Mouse (Mus musculus): ENCODE data around the gene Acot11.
"Not testable (repeated sequence)": the region's sequence is repeated elsewhere in the genome, so short reads cannot be mapped to it uniquely, and the experiment has no call there.

The Acot11 gene

DNA sequence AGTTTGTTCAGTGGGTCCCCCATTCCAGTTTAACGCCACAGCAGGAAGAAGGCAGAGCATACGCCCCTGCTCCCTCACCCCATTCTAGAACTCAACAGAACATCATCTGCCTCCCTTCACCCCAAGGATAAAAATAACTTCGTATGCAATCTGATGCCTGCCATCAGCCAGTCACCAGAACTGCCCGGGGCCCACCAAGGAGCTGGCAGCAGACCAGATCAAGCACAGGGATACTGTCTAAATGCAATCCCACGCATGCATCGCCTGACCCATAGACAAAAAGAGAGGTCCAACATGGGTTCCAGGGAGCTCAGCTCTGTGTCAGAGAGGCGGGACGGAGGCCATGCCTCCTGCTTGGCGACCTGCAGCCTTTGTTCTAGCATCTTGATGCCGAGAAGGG is 21.7 kb downstream of the Acot11 start:
- in situ Hi-C loops (cut with MseI, MboI) = no loop called here

- in situ Hi-C loops (cut with MseI, MboI) = no loop called here
Observed at GRCm38 (mm10) chr4:106780045-106780444, 24.8 kb downstream of the Acot11 start.

DNA sequence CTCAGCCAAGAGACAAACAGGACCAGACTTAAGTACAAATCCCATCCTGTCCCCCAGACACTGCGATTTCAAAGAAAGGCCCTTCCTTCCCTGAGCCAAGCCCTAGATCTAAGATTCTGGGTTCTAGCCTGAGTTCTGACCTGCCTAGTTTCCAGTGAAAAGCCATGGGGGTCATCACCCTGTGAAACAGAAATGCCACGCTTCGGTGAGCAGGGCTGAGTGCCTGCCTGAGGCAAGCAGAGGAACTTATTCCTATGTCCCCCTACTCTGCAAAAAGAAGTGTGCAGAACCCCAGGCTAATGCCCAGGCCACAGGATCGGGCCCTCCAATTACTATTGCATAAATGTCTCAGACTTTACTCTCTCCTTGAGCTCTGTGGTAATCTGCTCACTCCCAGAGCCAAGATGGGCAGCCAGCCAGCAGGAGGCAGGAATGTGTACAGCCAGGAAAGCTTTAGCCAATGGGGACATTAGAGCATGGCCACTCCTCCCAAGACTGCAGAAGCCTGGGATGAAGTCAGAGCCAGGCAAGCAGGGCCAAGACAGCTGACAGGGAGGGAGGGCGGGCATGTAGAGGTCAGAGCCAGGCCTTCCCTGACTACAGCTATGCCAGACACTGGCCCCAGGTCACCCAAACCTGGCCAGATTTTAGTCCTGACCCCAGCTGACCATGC is 26.5 kb downstream of the Acot11 start:
- in situ Hi-C loops (cut with MseI, MboI) = no loop called here

DNA sequence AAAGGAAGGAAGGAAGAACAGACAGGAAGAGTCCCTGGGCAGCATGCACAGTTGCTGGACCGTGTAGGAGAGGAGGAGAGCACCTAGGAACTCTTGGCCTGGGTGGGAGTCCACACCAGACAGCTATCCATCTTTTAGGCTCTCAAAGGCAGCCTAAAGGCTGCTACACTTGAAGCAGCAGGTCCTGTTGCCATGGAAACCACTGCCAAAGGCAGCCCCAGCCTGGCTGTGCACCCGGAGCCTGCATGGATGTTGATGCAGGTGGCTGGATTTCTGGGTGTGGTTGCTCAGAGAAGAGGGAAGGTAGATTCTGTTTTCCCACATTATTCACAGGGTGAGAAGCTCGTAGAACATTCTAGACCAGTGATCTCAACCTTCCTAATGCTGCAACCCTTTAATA is 27.8 kb downstream of the Acot11 start:
- in situ Hi-C loops (cut with MseI, MboI) = no loop called here

DNA sequence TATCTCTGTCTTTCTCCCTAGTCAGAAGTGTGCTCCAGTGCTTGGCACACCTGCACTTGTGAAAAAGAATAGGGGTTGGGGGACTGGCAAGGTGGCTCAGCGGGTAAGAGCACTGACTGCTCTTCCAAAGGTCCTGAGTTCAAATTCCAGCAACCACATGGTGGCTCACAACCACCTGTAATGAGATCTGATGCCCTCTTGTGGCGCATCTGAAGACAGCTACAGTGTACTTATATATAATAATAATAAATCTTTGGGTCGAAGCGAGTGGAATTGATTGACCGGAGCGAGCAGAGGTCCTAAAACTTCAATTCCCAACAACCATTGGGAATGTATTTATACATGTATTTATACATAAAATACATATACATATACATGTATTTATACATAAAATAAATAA is 29.0 kb downstream of the Acot11 start:
- in situ Hi-C loops (cut with MseI, MboI) = not testable (repeated sequence)

- in situ Hi-C loops (cut with MseI, MboI) = no loop called here
Observed at GRCm38 (mm10) chr4:106772558-106772957, 32.2 kb downstream of the Acot11 start.

DNA sequence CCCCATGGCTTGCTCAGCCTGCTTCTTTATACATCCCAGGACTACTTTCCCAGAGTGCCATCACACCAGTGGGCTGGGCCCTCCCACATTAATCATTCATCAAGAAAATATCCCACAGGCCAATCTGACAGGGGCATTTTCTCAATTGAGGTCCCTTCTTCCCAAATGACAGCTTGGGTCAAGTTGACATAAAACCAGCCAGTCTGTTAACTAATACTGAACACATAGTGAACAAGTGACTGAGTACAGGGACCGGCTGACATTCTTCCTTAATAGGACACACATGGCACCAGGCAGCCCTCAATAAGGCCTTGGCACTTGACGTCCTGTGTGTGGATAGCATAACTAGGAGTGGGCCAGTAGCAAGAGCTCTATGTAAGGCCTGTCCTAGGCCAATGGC is 35.5 kb downstream of the Acot11 start:
- in situ Hi-C loops (cut with MseI, MboI) = no loop called here

DNA sequence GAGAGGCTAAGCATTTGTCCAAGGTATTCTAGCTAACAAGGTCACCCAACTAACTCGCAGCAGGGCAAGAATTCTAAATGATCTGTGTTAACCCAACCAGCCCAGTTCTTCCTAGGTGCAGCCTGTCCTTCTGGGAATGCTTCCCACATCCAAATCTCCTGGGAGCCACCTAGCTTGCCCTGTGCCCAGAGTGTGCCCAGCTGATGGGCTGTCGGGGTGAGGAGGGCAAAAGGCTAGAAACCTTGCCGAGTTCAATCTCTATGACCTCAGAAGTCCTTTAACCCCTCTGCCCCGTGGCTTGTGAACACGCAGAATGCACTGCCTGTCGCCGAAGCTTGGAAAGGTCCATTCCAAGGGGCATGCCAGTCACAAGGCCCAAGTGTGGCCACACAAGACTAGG is 40.6 kb downstream of the Acot11 start:
- in situ Hi-C loops (cut with MseI, MboI) = no loop called here

GRCm38 (mm10) chr4:106751726-106752125 is 53.1 kb downstream of the Acot11 start:
- in situ Hi-C loops (cut with MseI, MboI) = no loop called here

DNA sequence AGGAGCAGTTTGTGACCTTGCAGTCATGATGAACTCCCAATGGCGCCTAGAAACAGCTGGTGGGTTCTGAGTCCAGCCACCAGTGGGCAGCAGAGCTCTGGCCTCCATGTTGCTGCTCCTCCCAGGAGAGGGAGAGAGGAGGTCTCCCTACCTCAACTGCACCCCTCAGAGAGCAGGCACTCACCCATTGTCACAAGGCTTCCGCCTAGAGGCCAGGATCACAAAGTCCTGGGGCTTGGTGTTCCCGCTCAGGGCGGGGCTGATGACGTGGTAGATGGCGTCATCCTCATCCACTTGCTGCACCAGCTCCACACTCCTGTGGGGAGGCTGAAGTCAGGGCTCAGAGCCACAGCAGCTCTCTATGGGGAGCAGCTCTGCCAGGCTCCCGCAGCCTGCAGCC is 55.1 kb downstream of the Acot11 start:
- in situ Hi-C loops (cut with MseI, MboI) = no loop called here

DNA sequence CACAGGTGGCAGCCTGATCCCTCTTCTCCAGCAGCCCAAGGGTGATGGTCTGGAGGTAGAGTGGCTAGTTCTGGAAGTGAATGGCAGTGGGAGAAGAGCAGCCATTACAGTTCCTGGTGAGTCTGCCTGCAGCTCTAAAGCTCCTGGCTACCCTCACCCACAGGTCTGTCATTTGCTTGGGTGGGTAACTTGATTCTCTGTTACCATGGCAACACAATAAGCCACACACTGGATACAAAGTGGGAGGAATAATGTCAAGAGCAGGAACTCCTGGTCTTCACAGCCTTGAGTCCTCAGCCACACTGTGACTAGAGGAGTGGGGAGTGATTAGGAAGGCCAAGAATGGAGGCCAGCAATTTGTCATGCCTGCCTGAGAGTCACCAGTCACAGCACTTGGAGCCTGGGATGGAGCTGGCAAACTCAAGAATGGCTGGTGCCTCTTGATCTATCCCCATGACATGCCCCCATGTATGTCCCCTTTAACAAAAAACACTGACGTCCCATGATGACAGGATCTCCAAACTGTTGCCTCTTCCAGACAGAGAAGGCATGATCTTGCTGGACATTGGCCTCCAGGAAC is 57.7 kb downstream of the Acot11 start:
- in situ Hi-C loops (cut with MseI, MboI) = no loop called here

DNA sequence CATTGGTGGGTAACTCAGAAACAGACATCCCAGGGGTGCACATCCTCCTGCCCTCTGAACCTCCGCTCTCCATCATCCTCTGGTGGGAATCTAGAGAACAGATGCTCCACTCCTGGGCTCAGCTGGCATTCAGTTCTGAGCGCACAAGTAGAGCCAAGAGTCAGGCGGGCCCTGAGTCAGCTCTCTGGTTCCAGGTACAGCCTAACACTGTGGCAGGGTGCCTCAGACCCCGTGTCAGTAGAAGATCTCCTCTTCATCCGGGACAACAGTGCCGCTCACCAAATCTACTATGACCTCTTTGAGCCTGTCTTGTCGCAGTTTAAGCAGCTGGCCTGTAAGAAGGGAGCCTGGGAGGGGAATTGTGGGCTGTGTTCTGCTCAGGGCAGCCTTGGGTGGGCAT is 58.9 kb downstream of the Acot11 start:
- in situ Hi-C loops (cut with MseI, MboI) = no loop called here

- in situ Hi-C loops (cut with MseI, MboI) = no loop called here
Observed at GRCm38 (mm10) chr4:106737904-106738303, 66.9 kb downstream of the Acot11 start.

GRCm38 (mm10) chr4:106736884-106737283 is 67.9 kb downstream of the Acot11 start:
- in situ Hi-C loops (cut with MseI, MboI) = not testable (repeated sequence)

DNA sequence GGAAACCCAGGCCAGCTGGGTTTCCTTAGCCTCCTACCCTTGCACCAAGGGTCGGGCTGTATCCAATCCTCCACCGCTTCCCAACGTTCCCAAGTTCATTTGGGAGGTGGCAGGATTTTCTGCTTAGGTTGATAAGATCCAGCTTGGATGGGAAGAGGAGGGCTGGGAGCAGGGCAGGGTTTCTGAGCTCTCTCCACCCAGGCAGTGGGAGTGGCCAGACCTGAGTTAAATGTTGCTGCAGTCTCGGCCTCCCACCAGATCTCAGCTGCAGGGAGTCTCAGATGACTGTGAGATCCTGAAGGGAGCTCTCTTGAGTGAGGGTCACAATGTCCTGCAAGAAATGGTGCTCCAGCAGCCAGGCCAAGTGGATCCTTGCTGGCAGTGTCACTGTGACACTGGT is 71.2 kb downstream of the Acot11 start, which contains the start of gene Fam151a:
Fam151a (plus strand) TSS at position 254 of the 400 bp plus-strand sequence.
- in situ Hi-C loops (cut with MseI, MboI) = no loop called here

DNA sequence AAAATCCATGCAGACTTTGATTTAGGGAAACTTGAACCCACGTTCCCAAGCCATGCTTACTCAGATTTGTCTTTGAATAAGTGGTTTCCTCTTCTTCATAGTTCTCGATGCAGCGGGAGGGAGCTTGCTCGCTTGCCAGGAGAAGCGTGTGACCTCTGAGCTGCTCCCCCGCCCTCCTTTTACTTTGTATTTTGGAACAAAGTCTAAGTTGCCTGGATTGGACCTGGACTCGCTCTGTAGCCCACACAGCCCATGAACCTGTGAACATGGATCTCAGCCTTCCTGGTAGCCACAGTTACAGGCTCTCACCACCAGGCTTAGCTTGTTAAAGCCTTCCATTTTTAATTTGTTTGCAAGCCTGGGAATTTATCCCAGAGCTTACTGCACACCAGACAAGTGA is 74.0 kb downstream of the Acot11 start, which contains the start of gene Mroh7:
Mroh7 (minus strand) TSS at position 112 of the 400 bp plus-strand sequence.
- in situ Hi-C loops (cut with MseI, MboI) = no loop called here

- in situ Hi-C loops (cut with MseI, MboI) = no loop called here
Observed at GRCm38 (mm10) chr4:106720631-106721030, 84.2 kb downstream of the Acot11 start.

GRCm38 (mm10) chr4:106713622-106714021 is 91.2 kb downstream of the Acot11 start:
- in situ Hi-C loops (cut with MseI, MboI) = no loop called here

DNA sequence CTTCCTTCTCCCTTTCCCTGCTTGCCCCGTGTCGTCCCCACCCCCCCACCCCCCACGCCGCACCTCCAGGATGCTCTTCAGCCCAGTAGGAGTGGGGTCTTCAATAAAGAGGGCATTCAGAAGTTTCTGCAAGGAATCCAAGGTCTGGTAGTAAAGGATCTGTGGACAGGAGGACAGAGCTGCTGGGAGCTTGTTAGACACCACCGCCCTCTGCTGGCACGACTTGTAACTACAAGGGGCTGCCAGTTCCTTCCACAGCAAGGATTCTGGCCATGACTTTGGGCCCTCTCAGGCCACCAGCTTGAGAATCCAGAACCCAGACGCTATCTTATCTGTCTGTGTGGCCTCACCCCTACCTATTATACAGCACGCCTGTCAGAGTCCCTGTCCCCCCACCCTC is 96.4 kb downstream of the Acot11 start:
- in situ Hi-C loops (cut with MseI, MboI) = loop anchor here (5.0 to 10.0 kb wide), 3 partner anchors 76 to 96 kb away; partner anchors contain the start of gene Lexm (in 1 of the 2)

GRCm38 (mm10) chr4:106707957-106708356 is 96.8 kb downstream of the Acot11 start:
- in situ Hi-C loops (cut with MseI, MboI) = loop anchor here (5.0 to 10.0 kb wide), 3 partner anchors 76 to 96 kb away; partner anchors contain the start of gene Lexm (in 1 of the 2)

DNA sequence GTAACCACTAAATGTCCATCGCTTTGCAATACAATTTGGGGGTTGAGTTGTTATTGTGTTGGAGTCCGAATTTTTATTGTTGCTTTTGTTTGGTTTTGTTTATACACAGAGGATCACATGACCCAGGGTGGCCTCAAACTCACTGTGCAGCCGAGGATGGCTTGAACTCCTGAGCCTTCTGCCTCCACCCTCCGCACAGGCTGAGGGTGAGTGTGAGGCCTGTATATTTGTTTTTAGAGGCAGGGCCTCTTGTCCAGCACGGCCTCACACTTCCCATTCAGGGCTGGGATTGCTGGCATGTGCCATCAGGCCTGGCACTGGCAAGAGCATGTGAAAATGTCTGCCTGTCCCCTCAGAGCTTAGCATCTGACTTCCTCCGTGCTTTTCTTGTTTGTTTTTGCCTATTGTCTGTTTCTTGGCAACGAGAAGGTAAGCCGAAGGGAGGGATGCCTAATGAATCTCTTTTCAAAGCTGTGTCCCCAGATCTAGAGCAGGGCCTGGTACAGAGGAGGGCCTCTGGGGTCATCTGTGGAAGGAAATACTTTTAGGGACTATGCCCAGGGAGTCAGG is 99.6 kb downstream of the Acot11 start:
- in situ Hi-C loops (cut with MseI, MboI) = loop anchor here (5.0 to 10.0 kb wide), 3 partner anchors 73 to 93 kb away; partner anchors contain the start of gene Lexm (in 1 of the 2)

GRCm38 (mm10) chr4:106704416-106704815 is 100.4 kb downstream of the Acot11 start:
- in situ Hi-C loops (cut with MseI, MboI) = loop anchor here in 1 of 2 experiments (10.0 kb wide), 1 partner anchor 90 kb away; the partner anchor contains the start of gene Lexm

- in situ Hi-C loops (cut with MseI, MboI) = loop anchor here in 1 of 2 experiments (10.0 kb wide), 1 partner anchor 89 kb away; the partner anchor contains the start of gene Lexm
Observed at GRCm38 (mm10) chr4:106703956-106704355, 100.8 kb downstream of the Acot11 start.

All from mouse trophoblast stem cell (cell line).